Mouse (Mus musculus) brain, adult 10 weeks (tissue): ENCODE data around the gene Mmgt2. TPM values are rescaled to one million over a fixed set of nuclear protein-coding genes. Genes with fewer than 3 reads are reported as not detected.

Source experiments
- polyA plus RNA-seq: library from polyadenylated mRNA; stranded (reverse); fragments of 350-450 nt; fragmentation: Illumina TruSeq; extraction: RNeasy Lipid Tissue Mini Kit (QIAGEN cat#74804); gene quantifications from one replicate; pipeline ENCODE4 v1.2.3, GENCODE M21; 2015; ENCODE audit warnings: low read depth, low replicate concordance

The Mmgt2 gene
- polyA plus RNA-seq: 29.5 TPM

GRCm38 (mm10) chr11:62648591-62649391 is at the start of gene Mmgt2:
TSS of gene Mmgt2 (plus strand) at chr11:62648664.

GRCm38 (mm10) chr11:62647661-62648590 is 538 bp upstream of the Mmgt2 start, which contains the start of gene Lrrc75a:
TSS of gene Lrrc75a (minus strand) at chr11:62648523.

Other genes with a start within 250 kb of the Mmgt2 start
- 7.7 TPM for gene Pigl, start 190.2 kb upstream of the Mmgt2 start, polyA plus RNA-seq
- 118 TPM for gene Ncor1, start 190.1 kb upstream of the Mmgt2 start, polyA plus RNA-seq
- 49.9 TPM for gene Cenpv, start 109.4 kb upstream of the Mmgt2 start, polyA plus RNA-seq
- gene Ubb, start 97.5 kb upstream of the Mmgt2 start, polyA plus RNA-seq: 3,249 TPM
- gene Trpv2, start 74.2 kb upstream of the Mmgt2 start, polyA plus RNA-seq: 16.7 TPM
- gene Lrrc75a, start 141 bp upstream of the Mmgt2 start, polyA plus RNA-seq: 18.1 TPM
- 11.7 TPM for gene Zfp287, start 83.2 kb downstream of the Mmgt2 start, polyA plus RNA-seq
- not detected for gene Gm10428, start 104.4 kb downstream of the Mmgt2 start, polyA plus RNA-seq
- 22.7 TPM for gene Zfp286, start 140.8 kb downstream of the Mmgt2 start, polyA plus RNA-seq
- 2.0 TPM for gene Trim16, start 171.6 kb downstream of the Mmgt2 start, polyA plus RNA-seq
- gene Fbxw10, start 198.4 kb downstream of the Mmgt2 start, polyA plus RNA-seq: 0.82 TPM
- 45.8 TPM for gene Tvp23b, start 230.8 kb downstream of the Mmgt2 start, polyA plus RNA-seq